Mouse (Mus musculus): ENCODE data around the gene Tnfrsf25. TPM values are rescaled to one million over a fixed set of nuclear protein-coding genes. Genes with fewer than 3 reads are reported as not detected.

Tnfrsf25 gene
- polyA plus RNA-seq, 1 experiment from 2014 or later, result 0.50 TPM

DNA sequence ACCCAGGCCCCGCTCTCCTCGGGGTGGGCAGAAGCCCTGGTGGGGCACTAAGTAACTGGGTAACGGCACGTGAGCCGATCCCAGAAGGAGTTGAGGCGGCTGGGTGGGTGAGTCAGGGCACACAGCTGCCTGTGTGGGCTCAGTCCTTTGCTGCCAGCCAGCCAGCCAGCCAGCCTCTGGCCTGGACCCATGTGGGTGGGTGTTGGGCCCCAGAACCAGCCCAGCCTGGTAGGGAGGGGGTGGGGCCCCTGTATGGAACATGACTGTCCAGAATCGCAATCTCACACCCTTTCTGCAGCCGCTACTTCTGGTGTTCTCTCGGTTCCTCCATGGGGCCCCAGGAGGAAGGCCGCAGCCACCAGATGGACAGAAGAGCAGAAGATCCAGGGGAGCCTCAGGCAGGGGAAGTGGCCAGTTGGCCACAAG, 37.6 kb upstream of the Tnfrsf25 start:
- Histone ChIP-seq H3K27ac (replicated peaks) (no peak overlapping the region), H3K9ac (no peak overlapping the region), H3K9me3 (replicated peaks) (no peaks in the 10 kb centered on the region), H3K36me3 (replicated peaks) (no peaks in the 10 kb centered on the region), H3K27me3 (no peaks in the 10 kb centered on the region; the same call in 1 of the 2 replicates), H3K4me3 (replicated peaks) (no peak overlapping the region), H3K4me2 (no peak overlapping the region), H3K4me1 (replicated peaks) (peaks cover 17% of the 10 kb centered on the region; the same call in 1 of the 2 replicates)
- WGBS (ENCODE audit: insufficient replicate concordance), result 50% methylated on average over 10 of the region's 10 CpGs
- ATAC-seq (ENCODE audit: insufficient read depth), result no peak

- Histone ChIP-seq H3K9me3 (replicated peaks) (no peaks in the 10 kb centered on the region), H3K27me3 (peaks cover 11% of the 10 kb centered on the region; the same call in 1 of the 2 replicates), H3K4me2 (no peak overlapping the region), H3K4me1 (replicated peaks) (peaks cover 10% of the 10 kb centered on the region; the same call in 1 of the 2 replicates), H3K4me3 (replicated peaks) (no peak overlapping the region), H3K36me3 (replicated peaks) (no peaks in the 10 kb centered on the region), H3K27ac (replicated peaks) (no peak overlapping the region), H3K9ac (no peak overlapping the region)
- 80% methylated on average over 3 of the region's 3 CpGs for WGBS (ENCODE audit: insufficient replicate concordance)
- no peak for ATAC-seq (ENCODE audit: insufficient read depth)
Observed at GRCm38 (mm10) chr4:152079261-152079660, 36.5 kb upstream of the Tnfrsf25 start.

DNA sequence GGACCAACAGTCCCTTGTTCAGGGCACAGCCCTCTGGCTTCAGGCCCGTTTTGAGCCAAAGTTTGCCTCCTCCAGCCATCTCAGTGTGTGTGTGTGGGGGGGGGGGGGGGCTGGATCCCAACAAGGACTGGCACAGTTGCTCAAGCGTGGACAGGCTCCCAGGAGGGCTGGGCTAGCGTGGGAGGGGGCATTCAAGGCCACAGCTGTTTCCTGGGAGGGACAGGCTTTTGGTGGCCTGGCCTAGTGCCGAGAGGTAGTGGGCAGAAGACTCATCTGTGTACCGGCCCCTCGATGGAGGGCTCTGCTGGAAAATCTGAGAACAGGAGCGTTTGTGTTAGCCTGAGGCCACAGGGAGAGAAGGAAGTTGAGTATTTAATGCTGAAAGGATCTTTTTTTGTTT, 35.8 kb upstream of the Tnfrsf25 start:
- Histone ChIP-seq H3K27ac (replicated peaks) (no peak overlapping the region), H3K9ac (no peak overlapping the region), H3K36me3 (replicated peaks) (no peaks in the 10 kb centered on the region), H3K27me3 (peaks cover 17% of the 10 kb centered on the region; the same call in 1 of the 2 replicates), H3K4me1 (replicated peaks) (peaks cover 10% of the 10 kb centered on the region; the same call in 1 of the 2 replicates), H3K4me2 (no peak overlapping the region), H3K9me3 (replicated peaks) (no peaks in the 10 kb centered on the region), H3K4me3 (replicated peaks) (no peak overlapping the region)
- 58% methylated on average over 7 of the region's 7 CpGs for WGBS (ENCODE audit: insufficient replicate concordance)
- no peak for ATAC-seq (ENCODE audit: insufficient read depth)

- Histone ChIP-seq H3K36me3 (replicated peaks) (no peaks in the 10 kb centered on the region), H3K9me3 (replicated peaks) (no peaks in the 10 kb centered on the region), H3K4me2 (no peak overlapping the region), H3K27me3 (peaks cover 32% of the 10 kb centered on the region), H3K4me1 (replicated peaks) (peaks cover 30% of the 10 kb centered on the region), H3K27ac (replicated peaks) (no peak overlapping the region), H3K4me3 (replicated peaks) (no peak overlapping the region), H3K9ac (no peak overlapping the region)
- WGBS (ENCODE audit: insufficient replicate concordance), result 69% methylated on average over 7 of the region's 7 CpGs
- ATAC-seq (ENCODE audit: insufficient read depth), result no peak
Observed at GRCm38 (mm10) chr4:152083611-152084220, 32.0 kb upstream of the Tnfrsf25 start.

DNA sequence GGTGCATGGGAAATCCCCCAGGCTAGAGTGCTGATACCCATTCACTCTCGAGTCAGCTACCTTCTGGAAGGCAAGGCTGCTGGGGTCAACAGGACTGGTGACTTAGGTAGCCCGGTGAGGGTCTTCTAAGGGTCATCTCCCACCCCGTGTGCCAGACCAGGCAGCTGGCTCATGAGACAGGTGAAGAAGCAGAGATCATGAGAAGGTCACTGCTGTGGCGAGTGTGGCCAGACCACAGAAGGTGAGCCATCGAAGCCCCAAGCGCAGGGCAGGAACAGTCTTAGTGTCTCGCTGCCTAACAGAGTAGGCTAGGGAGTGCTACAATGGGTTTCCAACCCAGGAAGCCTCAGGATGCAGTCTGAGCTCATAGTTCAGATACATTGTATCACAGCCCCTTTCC, 31.1 kb upstream of the Tnfrsf25 start:
- ATAC-seq (ENCODE audit: insufficient read depth), result no peak
- Histone ChIP-seq H3K9ac (no peak overlapping the region), H3K9me3 (replicated peaks) (no peaks in the 10 kb centered on the region), H3K4me2 (no peak overlapping the region), H3K4me1 (replicated peaks) (peaks cover 39% of the 10 kb centered on the region), H3K27ac (replicated peaks) (no peak overlapping the region), H3K27me3 (peaks cover 32% of the 10 kb centered on the region), H3K36me3 (replicated peaks) (no peaks in the 10 kb centered on the region), H3K4me3 (replicated peaks) (no peak overlapping the region)
- WGBS (ENCODE audit: insufficient replicate concordance), result 75% methylated on average over 7 of the region's 7 CpGs

DNA sequence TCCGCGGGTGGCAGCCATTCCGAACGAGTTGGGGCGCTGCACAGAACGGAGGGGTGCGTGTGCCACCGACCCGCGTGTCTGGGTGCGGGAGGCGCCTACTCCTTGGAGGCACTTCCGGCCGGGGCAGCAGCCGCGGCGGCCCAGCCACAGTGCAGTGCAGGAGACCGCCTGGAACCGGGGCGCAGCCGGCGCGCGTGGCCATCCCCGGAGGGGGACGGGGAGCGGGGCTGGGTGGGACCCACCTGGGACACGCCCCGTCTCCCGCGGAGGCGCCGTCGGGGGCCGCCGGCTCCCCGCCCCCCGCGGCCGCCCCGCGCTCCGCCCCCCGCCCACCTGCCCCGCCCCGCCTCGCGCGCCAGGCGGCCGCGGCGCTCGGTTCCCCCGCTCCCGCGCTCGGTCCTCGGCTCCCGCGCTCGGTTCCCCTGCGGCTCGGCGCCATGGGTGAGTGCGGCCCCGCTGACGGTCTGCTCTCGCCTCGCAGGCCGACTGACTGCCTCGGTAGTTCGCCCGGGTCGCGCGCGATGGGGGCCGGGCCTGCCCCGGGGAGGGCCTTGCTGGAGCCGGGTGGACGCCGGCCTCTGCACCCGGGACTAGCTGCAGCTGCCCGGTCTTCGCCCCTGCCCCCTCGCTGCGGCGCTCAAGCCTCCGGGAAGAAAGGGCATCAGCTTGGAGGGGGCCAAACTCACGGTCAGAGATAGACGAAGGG, 29.1 kb upstream of the Tnfrsf25 start:
- peak overlapping the region; percentile 98 for H3K4me2 ChIP-seq
- peak overlapping the region; percentile 90 for H3K9ac ChIP-seq
- peak overlapping the region; percentile 76 for H3K27ac ChIP-seq (replicated peaks)
- H3K4me1 ChIP-seq (replicated peaks), result peaks cover 55% of the 10 kb centered on the region
- peaks cover 32% of the 10 kb centered on the region for H3K27me3 ChIP-seq
- no peaks in the 10 kb centered on the region for H3K9me3 ChIP-seq (replicated peaks)
- under 1% methylated on average over 86 of the region's 92 CpGs for WGBS (ENCODE audit: insufficient replicate concordance)
- no peaks in the 10 kb centered on the region for H3K36me3 ChIP-seq (replicated peaks)
- peak; percentile 83 for ATAC-seq (ENCODE audit: insufficient read depth)
- peak overlapping the region; percentile 85 for H3K4me3 ChIP-seq (replicated peaks)

DNA sequence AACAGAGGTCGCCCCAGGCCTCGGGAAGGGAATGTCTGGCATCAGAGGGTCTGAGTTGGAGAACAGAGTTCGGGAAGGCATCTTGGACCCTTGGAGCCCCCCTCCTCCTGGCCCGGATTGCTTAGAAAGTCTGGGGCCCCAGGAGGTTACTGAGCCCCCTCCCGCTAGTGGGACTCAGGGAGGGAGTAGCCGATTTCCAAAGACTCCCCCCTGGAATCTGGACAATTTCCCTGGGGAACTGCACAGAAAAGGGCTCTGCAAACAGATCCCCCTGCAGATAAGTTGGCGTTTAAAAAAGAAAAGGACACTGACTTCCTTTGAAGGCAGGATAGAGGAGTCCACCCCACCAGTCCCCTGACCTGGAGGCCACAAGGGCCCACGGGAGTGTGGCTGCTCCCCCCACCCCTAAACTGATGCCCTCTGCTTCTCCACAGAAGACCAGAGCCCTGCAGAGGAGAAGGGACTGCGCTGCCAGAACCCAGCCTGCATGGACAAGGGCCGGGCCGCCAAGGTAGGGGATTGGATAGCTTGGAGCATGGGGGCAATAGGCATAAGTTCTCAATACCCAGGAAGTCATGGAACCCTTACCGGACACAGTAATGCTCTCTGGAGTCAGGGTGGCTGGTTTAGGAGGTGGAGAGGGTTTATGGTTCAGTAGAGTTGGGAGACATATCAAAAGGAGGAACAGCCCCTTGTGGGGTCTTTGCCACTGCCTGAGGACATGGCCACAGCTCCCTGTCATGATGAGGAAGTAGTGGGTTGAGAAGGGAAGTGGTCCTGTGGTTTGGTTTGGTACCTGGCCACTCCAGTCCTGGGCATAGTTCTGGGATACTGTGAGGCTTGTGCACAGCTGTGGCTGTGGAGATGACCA, 28.3 kb upstream of the Tnfrsf25 start:
- Histone ChIP-seq H3K27me3 (peaks cover 32% of the 10 kb centered on the region), H3K4me2 (peak overlapping the region; percentile 98), H3K4me3 (replicated peaks) (peak overlapping the region; percentile 85), H3K4me1 (replicated peaks) (peaks cover 63% of the 10 kb centered on the region), H3K36me3 (replicated peaks) (no peaks in the 10 kb centered on the region), H3K9me3 (replicated peaks) (no peaks in the 10 kb centered on the region), H3K9ac (peak overlapping the region; percentile 90), H3K27ac (replicated peaks) (peak overlapping the region; percentile 76)
- 7% methylated on average over 12 of the region's 12 CpGs for WGBS (ENCODE audit: insufficient replicate concordance)
- ATAC-seq (ENCODE audit: insufficient read depth), result no peak

- Histone ChIP-seq H3K4me1 (replicated peaks) (peaks cover 70% of the 10 kb centered on the region), H3K4me2 (peak overlapping the region; percentile 98), H3K4me3 (replicated peaks) (peak overlapping the region; percentile 85), H3K9ac (peak overlapping the region; percentile 90; the same call in 1 of the 2 replicates), H3K27ac (replicated peaks) (no peak overlapping the region), H3K9me3 (replicated peaks) (no peaks in the 10 kb centered on the region), H3K36me3 (replicated peaks) (no peaks in the 10 kb centered on the region), H3K27me3 (peaks cover 32% of the 10 kb centered on the region)
- 42% methylated on average over 4 of the region's 4 CpGs for WGBS (ENCODE audit: insufficient replicate concordance)
- ATAC-seq (ENCODE audit: insufficient read depth), result no peak
Observed at GRCm38 (mm10) chr4:152088133-152088532, 27.6 kb upstream of the Tnfrsf25 start.

DNA sequence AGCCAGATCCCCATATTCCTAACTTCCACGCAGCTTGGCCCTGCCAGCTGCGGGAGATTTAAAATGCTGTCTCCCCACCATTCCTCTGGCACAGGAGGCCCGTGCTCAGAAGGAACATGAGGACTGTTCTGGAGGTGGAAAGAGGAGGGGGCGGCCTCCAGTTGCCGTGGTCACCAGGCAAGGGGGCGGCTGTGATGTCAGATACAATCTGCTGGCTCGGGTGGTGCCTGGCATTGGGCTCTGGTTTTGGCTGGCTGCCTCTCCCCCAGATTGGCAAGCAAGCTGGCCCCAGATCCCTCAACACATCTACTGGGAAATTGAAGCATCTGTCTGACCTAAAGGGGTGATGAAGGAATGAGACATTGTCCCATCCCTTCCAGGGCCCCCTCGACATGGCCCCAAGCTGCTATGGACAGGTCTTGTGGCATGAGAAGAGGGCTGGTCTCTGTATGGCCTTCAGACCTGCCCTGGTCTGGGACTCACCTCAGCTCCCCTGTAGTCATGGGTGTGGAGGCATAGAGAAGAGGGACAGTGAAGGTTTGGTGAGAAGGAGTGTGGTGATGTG, 27.1 kb upstream of the Tnfrsf25 start:
- H3K9me3 ChIP-seq (replicated peaks), result no peaks in the 10 kb centered on the region
- 50% methylated on average over 8 of the region's 8 CpGs for WGBS (ENCODE audit: insufficient replicate concordance)
- H3K36me3 ChIP-seq (replicated peaks), result no peaks in the 10 kb centered on the region
- H3K27me3 ChIP-seq, result peaks cover 27% of the 10 kb centered on the region
- H3K9ac ChIP-seq, result peak overlapping the region; percentile 90; the same call in 1 of the 2 replicates
- H3K4me1 ChIP-seq (replicated peaks), result peaks cover 75% of the 10 kb centered on the region
- H3K27ac ChIP-seq (replicated peaks), result no peak overlapping the region
- H3K4me3 ChIP-seq (replicated peaks), result peak overlapping the region; percentile 85; the same call in 1 of the 2 replicates
- ATAC-seq (ENCODE audit: insufficient read depth), result no peak
- H3K4me2 ChIP-seq, result peak overlapping the region; percentile 98

DNA sequence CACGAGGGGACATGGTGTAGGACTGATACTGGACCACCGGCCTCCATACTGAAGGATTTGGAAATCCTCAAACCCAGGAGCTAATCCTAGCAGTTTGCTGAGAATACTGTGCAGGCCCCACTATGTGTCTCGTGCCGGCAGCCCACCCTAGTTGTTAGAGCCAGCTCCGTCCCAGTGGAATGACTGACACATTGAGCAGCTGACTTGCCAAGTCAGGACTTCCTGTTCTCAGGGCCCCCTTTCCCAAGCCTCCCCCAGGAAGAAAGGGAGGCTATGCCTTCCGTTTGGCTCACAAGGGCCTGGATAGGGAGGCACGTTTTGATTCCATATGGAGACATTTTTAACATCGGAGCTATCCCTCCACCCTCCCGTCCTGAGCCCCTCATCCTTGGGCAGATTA, 25.5 kb upstream of the Tnfrsf25 start:
- no peak for ATAC-seq (ENCODE audit: insufficient read depth)
- H3K36me3 ChIP-seq (replicated peaks), result no peaks in the 10 kb centered on the region
- no peak overlapping the region for H3K9ac ChIP-seq
- H3K27me3 ChIP-seq, result peaks cover 12% of the 10 kb centered on the region
- H3K4me1 ChIP-seq (replicated peaks), result peaks cover 90% of the 10 kb centered on the region
- peak overlapping the region; percentile 53 for H3K27ac ChIP-seq (replicated peaks)
- no peak overlapping the region for H3K4me2 ChIP-seq
- H3K9me3 ChIP-seq (replicated peaks), result no peaks in the 10 kb centered on the region
- no peak overlapping the region for H3K4me3 ChIP-seq (replicated peaks)
- 74% methylated on average over 9 of the region's 9 CpGs for WGBS (ENCODE audit: insufficient replicate concordance)
